Mouse (Mus musculus): Measurements from ENCODE around the gene Ssx2ip. TPM values are rescaled to one million over a fixed set of nuclear protein-coding genes. Genes with fewer than 3 reads are reported as not detected.

Ssx2ip gene
- 10 to 100 TPM; 13.0 to 15.1 TPM for total RNA-seq (2021)
- long read RNA-seq, experiment 1, partial matches to known transcripts: 1 of 33 reads
- long read RNA-seq, experiment 1, other reads (novel, unspliced or antisense): 27 of 33 reads
- long read RNA-seq, experiment 2, partial matches to known transcripts: 1 of 14 reads
- long read RNA-seq, experiment 2, other reads (novel, unspliced or antisense): 8 of 14 reads

GRCm38 (mm10) chr3:146404311-146405201 lies at the start of gene Ssx2ip:
Ssx2ip (plus strand) TSS chr3:146404642.
- DNase-seq: peak; percentile 97 to 99

- no peak for DNase-seq
These were observed 49.3 kb upstream of the Ssx2ip start for GRCm38 (mm10) chr3:146355146-146355545.

GRCm38 (mm10) chr3:146365471-146365870 lies 39.0 kb upstream of the Ssx2ip start:
- no peak for DNase-seq

DNA sequence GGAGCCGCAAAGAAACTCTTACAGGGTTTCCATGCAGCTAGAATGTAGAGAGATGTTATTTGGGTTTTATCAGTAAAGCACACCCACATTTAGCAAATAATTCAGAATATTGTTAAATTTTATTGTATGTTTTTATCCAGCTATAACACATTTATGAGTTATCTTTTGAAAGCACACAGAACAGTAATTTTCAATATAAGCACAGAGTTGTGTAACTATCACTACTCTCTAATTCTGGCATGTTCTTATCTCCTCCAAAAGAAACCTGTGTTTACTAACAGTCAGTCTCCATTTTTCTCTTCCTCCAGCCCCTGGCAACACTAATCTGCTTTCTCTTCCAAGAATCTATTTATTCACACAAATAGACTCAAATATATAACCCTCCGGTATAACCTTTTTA lies 37.4 kb upstream of the Ssx2ip start:
- no peak for DNase-seq

- DNase-seq: no peak
These were observed 33.8 kb upstream of the Ssx2ip start for GRCm38 (mm10) chr3:146370553-146371095.

GRCm38 (mm10) chr3:146371201-146371600 lies 33.2 kb upstream of the Ssx2ip start:
- DNase-seq: no peak

GRCm38 (mm10) chr3:146374596-146375175 lies 29.8 kb upstream of the Ssx2ip start:
- no peak for DNase-seq

DNA sequence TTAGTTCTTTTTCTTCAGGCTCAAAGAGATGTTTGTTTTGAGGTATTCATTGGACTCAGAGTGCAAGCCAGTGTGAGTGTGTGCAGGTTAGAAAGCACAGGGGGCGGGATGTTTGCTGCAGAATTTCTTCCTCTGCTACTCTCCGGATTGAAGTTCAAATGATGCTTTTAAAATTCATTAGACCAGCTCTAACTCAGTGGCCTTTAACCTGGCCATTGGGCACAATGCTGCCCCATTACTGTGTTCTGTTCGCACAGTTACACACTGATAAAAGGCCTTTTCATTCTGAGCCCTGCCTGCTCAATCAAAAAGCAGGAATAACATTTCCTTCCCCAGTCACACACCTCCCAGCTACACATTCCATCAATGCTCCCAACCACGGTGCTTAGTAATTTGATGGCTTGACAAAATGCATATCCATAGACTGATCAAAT lies 29.2 kb upstream of the Ssx2ip start:
- DNase-seq: no peak

DNA sequence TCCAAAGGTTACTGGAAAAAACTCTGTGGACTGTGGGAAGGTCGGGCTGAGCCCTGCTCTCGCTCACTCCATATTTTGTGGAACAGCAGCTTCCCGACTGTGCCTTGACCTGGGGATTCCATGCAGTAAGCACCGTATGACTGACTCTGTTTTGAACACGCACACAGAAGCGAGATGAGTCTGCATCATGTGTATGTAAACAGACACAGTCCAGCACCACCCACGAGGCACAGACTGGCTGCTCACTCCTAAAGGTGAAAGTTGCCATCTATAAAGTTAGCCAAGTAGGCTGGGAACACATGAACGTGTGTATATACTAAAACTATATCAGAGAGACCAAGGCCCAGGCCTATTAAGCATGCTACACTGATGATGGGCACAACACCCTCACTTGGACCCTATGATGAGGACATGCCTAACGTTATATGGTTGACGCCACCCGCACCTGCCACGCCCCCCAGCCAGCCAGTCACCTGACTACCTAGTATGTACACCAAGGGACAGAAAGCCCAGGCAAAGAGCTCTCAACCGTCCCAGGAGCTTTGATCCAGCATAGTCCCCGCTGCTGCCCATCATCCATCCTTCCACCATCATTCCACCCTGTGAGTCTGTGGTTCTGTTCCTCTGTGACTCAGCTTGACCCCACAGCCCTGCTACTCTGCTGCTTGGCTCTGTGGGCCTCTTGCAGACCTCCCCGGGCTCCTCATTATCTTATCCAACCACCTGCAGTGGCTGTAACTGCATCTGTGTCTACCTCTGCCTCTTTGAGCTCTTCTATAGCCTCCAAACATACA lies 27.9 kb upstream of the Ssx2ip start:
- DNase-seq: no peak

GRCm38 (mm10) chr3:146377216-146377615 lies 27.2 kb upstream of the Ssx2ip start:
- DNase-seq: no peak

DNA sequence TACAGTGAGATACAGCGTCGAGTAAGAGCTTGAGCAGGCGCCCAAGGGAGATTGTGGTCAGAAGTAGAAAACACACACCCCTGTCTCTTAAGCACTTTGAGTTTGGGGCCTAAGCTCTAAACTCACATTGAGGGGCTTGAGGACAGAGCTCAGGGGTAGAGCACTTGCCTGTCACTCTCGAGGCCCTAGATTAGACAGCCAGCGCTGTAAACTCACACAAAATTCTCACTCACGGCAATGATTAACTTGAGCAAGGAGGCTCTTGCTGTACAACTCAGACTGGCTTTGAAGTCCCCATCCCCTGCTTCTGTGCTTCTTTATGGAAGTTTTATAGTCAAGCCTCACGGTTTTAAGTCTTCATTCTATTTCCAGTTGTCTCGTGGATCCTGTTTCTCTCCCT lies 25.7 kb upstream of the Ssx2ip start:
- DNase-seq: no peak

GRCm38 (mm10) chr3:146379740-146380466 lies 24.5 kb upstream of the Ssx2ip start:
- no peak for DNase-seq

DNA sequence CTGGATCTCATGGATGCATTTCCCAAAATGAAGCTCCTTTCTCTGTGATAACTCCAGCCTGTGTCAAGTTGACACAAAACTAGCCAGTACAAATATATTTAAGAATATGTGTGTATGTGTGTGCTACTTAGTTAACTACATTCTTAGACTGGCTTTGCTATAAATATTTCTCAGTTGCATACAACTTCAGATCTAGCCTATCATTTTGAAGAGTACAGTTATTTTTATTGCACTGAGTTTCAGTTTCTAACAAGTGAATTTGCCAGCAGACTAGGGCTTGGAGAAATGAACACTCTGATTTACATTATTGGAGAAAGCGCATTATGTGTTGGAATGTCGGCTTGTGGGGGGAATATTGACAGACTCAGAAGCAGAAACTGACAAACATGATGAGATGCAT lies 23.6 kb upstream of the Ssx2ip start:
- no peak for DNase-seq

GRCm38 (mm10) chr3:146381471-146381870 lies 23.0 kb upstream of the Ssx2ip start:
- DNase-seq: no peak

- no peak for DNase-seq
These were observed 17.6 kb upstream of the Ssx2ip start for GRCm38 (mm10) chr3:146386800-146387199.

GRCm38 (mm10) chr3:146392656-146393321 lies 11.7 kb upstream of the Ssx2ip start:
- no peak for DNase-seq

DNA sequence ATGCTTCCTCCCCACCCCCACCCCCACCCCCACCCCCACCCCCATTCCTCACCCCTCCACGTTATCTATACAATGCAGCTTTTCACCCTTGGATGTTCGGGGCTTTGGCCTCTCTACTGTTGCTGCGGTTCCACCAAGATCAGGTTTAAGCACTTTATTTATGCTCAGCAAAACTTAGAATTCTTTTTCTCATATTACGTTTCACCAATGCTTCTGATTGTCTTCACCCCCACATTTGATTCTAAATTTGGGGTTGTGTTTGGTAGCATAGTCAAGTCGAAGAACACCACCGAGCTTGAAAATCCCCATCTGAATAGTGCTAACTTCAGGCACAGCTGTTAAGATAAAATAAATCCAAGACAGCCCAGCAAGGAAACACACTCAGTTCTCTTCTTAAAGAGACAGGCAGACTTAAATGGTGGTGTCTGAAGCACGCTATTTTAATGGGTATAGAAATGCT lies 10.8 kb upstream of the Ssx2ip start:
- DNase-seq: no peak

DNA sequence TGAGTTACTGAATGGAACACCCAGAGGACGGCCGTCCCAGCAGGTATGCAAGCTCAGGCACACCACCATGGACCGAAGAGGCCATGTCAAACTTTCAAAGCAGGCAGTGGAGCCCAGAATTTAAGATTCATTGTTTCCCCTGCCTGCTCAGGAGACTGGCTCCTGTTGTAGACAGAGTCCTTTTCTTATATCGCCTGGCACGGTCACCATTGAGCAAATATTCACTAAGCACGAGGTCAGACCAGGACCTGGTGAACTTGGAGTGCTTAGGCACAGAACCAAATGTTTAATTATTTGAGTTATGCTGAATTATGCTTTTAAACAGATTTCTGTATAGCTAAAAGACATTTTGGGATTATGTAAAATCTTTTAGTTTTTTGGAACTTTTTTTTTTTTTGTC lies 8.2 kb upstream of the Ssx2ip start:
- DNase-seq: no peak

GRCm38 (mm10) chr3:146396934-146397333 lies 7.5 kb upstream of the Ssx2ip start:
- no peak for DNase-seq

DNA sequence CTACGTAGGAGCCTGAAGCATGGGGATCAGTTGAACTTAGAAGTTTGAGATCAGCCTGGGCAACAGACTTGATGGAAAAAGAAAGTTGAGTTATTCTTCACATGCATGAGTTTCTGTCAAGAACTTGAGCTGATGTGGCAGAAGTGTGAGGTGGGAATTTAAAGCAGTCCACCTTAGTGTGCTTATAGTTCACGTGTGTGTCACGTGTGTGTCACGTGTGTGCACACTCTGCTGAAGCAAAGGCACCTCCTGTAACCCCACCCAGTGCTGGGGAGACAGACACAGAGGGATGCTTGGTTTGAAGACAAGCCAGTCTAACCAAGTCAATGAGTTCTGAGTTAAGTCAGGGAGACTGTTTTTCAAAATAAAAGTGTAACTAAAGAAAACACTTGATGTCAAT lies 6.6 kb upstream of the Ssx2ip start:
- no peak for DNase-seq

- DNase-seq: no peak
These were observed 5.2 kb upstream of the Ssx2ip start for GRCm38 (mm10) chr3:146399203-146399602.
